Mouse (Mus musculus) heart, adult 10 weeks (tissue): Measurements from ENCODE around the gene Lce1i. TPM values are rescaled to one million over a fixed set of nuclear protein-coding genes. Genes with fewer than 3 reads are reported as not detected.

Source experiments
- polyA plus RNA-seq: library from polyadenylated mRNA; stranded (reverse); fragments of 350-450 nt; fragmentation: Illumina TruSeq; extraction: RNeasy Lipid Tissue Mini Kit (QIAGEN cat#74804); gene quantifications from one replicate; pipeline ENCODE4 v1.2.3, GENCODE M21; 2014; ENCODE audit warnings: low read depth, low replicate concordance

Gene Lce1i
- polyA plus RNA-seq = not detected

DNA sequence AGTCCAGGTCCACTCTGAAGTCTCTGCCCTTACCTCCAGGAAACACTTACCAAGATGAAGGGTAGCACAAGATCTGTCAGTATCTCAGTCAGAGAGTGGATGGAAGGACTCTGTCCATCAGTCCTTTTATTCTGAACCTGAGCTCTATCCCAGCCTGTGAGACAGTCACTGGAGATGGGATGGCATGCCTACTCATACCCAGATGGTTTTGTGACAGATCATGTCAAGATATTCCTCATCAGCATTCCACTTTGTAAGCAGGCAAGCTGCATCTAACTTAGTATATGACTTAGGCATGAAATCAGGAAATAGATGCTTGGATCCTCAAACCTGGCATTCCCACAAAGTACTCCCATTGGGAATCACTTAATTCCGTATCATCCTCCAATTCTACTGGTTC lies at the start of gene Lce1i:
TSS of gene Lce1i (minus strand) at position 101 of the 400 bp plus-strand sequence.

DNA sequence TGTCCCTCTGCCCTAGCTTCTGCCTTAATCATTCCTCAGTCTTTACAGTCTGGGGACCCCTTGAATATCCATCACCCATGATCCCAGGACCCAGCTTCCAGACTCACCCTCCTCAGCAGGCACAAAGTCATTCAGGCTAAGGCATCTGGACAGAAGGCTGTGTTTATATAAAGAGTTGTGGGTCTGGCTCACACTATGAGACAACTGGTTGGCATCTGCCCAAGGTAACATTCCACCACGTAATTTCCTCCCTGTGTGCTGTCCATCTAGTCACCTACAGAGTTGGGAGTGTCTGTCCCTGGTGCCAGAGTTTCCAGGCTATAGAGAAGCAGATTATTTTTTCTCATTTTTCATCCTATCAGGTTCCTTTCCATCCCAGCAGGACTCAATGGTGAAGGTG lies 48.4 kb upstream of the Lce1i start, which contains the start of gene Kprp:
TSS of gene Kprp (minus strand) at position 140 of the 400 bp plus-strand sequence.

DNA sequence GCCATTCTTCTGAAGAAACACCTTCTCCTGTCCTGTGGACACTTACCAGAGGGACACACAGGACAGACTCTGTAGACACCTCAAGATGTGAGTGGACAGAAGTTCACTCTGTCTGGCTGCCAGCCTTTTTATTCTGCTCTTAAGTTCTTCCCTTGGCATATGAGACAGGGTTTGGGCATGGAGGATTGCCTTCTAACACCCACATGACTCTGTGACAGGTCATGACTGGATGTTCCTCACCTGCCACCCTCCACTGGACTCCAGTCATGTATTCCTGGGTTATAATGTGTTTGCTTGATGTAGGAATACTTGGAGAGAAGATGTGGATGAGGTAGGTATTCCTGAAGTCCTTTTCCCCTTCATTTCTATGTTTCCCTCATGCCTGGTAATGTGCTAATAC lies 29.1 kb upstream of the Lce1i start, which contains the start of gene Lce1k:
TSS of gene Lce1k (minus strand) at position 101 of the 400 bp plus-strand sequence.

GRCm38 (mm10) chr3:92790414-92790813 lies 11.7 kb upstream of the Lce1i start, which contains the start of gene Lce1j:
Gene Lce1j (minus strand): TSS chr3:92790514.

GRCm38 (mm10) chr3:92764965-92765364 lies 13.7 kb downstream of the Lce1i start, which contains the start of gene Lce1h:
Gene Lce1h (minus strand): TSS chr3:92765065.

GRCm38 (mm10) chr3:92752238-92752637 lies 26.5 kb downstream of the Lce1i start, which contains the start of gene Lce1g:
Gene Lce1g (minus strand): TSS chr3:92752338.

DNA sequence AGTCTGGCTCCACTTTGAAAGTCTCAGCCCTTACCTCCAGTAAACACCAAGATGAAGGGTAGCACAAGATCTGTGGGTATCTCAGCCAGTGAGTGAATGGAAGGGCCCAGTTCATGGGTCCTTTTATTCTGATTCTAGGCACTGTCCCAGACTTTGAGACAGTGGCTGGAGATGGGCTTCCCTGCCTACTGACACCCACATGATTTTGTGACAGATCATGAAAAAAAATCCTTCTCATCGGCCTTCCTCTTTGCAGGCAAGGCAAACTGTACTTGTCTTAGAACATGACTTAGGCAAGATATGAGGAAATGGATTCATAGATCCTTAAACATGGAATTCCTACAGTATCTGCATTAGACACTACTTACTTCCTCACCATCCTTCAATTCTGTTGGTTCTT lies 39.7 kb downstream of the Lce1i start, which contains the start of gene Gm38119:
TSS of gene Gm38119 (minus strand) at position 101 of the 400 bp plus-strand sequence.

Other genes starting within 250 kb of the Lce1i start
- gene 2310046K23Rik, start 244.4 kb downstream of the Lce1i start, polyA plus RNA-seq = not detected
- gene Ivl, start 205.2 kb downstream of the Lce1i start, polyA plus RNA-seq = not detected
- gene Smcp, start 189.9 kb downstream of the Lce1i start, polyA plus RNA-seq = not detected
- gene 2210017I01Rik, start 171.4 kb downstream of the Lce1i start, polyA plus RNA-seq = not detected
- gene Lce6a, start 157.2 kb downstream of the Lce1i start, polyA plus RNA-seq = not detected
- not detected for gene Lce1a1, start 130.6 kb downstream of the Lce1i start, polyA plus RNA-seq
- gene Lce1b, start 122.0 kb downstream of the Lce1i start, polyA plus RNA-seq = not detected
- not detected for gene Lce1a2, start 108.6 kb downstream of the Lce1i start, polyA plus RNA-seq
- not detected for gene Lce1c, start 99.7 kb downstream of the Lce1i start, polyA plus RNA-seq
- not detected for gene Lce1d, start 91.7 kb downstream of the Lce1i start, polyA plus RNA-seq
- not detected for gene Lce1e, start 69.8 kb downstream of the Lce1i start, polyA plus RNA-seq
- not detected for gene Lce1f, start 58.5 kb downstream of the Lce1i start, polyA plus RNA-seq
- gene Gm38119, start 39.8 kb downstream of the Lce1i start, polyA plus RNA-seq = not detected
- gene Lce1g, start 26.6 kb downstream of the Lce1i start, polyA plus RNA-seq = not detected
- gene Lce1h, start 13.8 kb downstream of the Lce1i start, polyA plus RNA-seq = not detected
- not detected for gene Lce1j, start 11.6 kb upstream of the Lce1i start, polyA plus RNA-seq
- gene Lce1k, start 29.0 kb upstream of the Lce1i start, polyA plus RNA-seq = not detected
- gene Kprp, start 48.3 kb upstream of the Lce1i start, polyA plus RNA-seq = not detected
- not detected for gene Lce1l, start 72.4 kb upstream of the Lce1i start, polyA plus RNA-seq
- gene 2310050C09Rik, start 91.3 kb upstream of the Lce1i start, polyA plus RNA-seq = not detected
- gene Lce3a, start 147.3 kb upstream of the Lce1i start, polyA plus RNA-seq = not detected
- not detected for gene Lce3b, start 154.1 kb upstream of the Lce1i start, polyA plus RNA-seq
- gene Lce3c, start 165.6 kb upstream of the Lce1i start, polyA plus RNA-seq = not detected
- not detected for gene Lce3d, start 178.5 kb upstream of the Lce1i start, polyA plus RNA-seq
- gene Lce3e, start 188.2 kb upstream of the Lce1i start, polyA plus RNA-seq = not detected
- gene Lce3f, start 213.3 kb upstream of the Lce1i start, polyA plus RNA-seq = not detected
- not detected for gene Crct1, start 236.8 kb upstream of the Lce1i start, polyA plus RNA-seq
- not detected for gene Lce1m, start 240.2 kb upstream of the Lce1i start, polyA plus RNA-seq